Mouse (Mus musculus) liver, embryonic 14.5 days (tissue): Measurements from ENCODE around the gene Furin. TPM values are rescaled to one million over a fixed set of nuclear protein-coding genes. Genes with fewer than 3 reads are reported as not detected.

ENCODE experiments used
- ATAC-seq: fragments of 200-750 bp; cut with Nextera tagmentation; 2 replicates; pipeline ENCODE4 v1.8.0; 2017; ENCODE audit warnings: moderate number of reproducible peaks, mild to moderate bottlenecking, moderate library complexity; ENCODE audit not compliant: insufficient read depth
- DNase-seq, 3 experiments: peaks; one replicate each; pipeline ENCODE4 v3.0.0-alpha.2; 2012 to 2013; ENCODE audit warnings: low read depth in 3 of 3, low spot score in 3 of 3
- H3K27ac ChIP-seq: fragments of 300-500 bp; sonication (generic); 2 replicates; pipeline ENCODE4 v1.5.1; 2014; ENCODE audit warnings: moderate library complexity, mild to moderate bottlenecking, control low read depth, inconsistent platforms
- H3K27me3 ChIP-seq: fragments of 300-500 bp; sonication (generic); 2 replicates; pipeline ENCODE4 v1.6.1; 2014; ENCODE audit warnings: mild to moderate bottlenecking, low read length, moderate library complexity; ENCODE audit not compliant: control insufficient read depth, insufficient read depth
- H3K36me3 ChIP-seq: fragments of 300-500 bp; sonication (generic); replicated peaks from 2 replicates; pipeline ENCODE4 v1.6.1; 2014; ENCODE audit warnings: low read depth; ENCODE audit not compliant: control insufficient read depth, insufficient read depth
- H3K4me1 ChIP-seq, 2 experiments: fragments of 200-500 bp in 1 of 2; fragments of 300-500 bp in 1 of 2; sonication (generic) in 1 of 2; replicated peaks; 2 replicates each; pipeline ENCODE4 v1.6.1; 2012 to 2014; ENCODE audit warnings: antibody characterized with exemption in 1 of 2, inconsistent platforms in 1 of 2, low read length in 1 of 2; ENCODE audit not compliant: control insufficient read depth in 2 of 2, insufficient read depth in 2 of 2
- H3K4me2 ChIP-seq: fragments of 300-500 bp; sonication (generic); 2 replicates; pipeline ENCODE4 v1.6.1; 2014; ENCODE audit warnings: low read depth, mild to moderate bottlenecking, control low read depth, moderate library complexity
- H3K4me3 ChIP-seq, 2 experiments: fragments of 200-500 bp in 1 of 2; fragments of 300-500 bp in 1 of 2; sonication (generic) in 1 of 2; 2 replicates each; pipeline ENCODE4 v1.5.1; 2012 to 2014; ENCODE audit warnings: low read depth in 2 of 2, low read length in 2 of 2, mild to moderate bottlenecking in 2 of 2, control low read depth in 1 of 2, inconsistent platforms in 1 of 2, moderate library complexity in 1 of 2; ENCODE audit not compliant: insufficient read depth in 1 of 2
- H3K9ac ChIP-seq: fragments of 300-500 bp; sonication (generic); replicated peaks from 2 replicates; pipeline ENCODE4 v1.6.1; 2014; ENCODE audit warnings: mild to moderate bottlenecking, control low read depth, moderate library complexity
- H3K9me3 ChIP-seq: fragments of 300-500 bp; sonication (generic); 2 replicates; pipeline ENCODE4 v1.6.1; 2016; ENCODE audit warnings: low read length, mixed read lengths; ENCODE audit not compliant: control insufficient read depth
- CTCF ChIP-seq: IDR thresholded peaks from 2 replicates; pipeline ENCODE4 v1.5.1; 2016; ENCODE audit warnings: antibody characterized with exemption, low read depth, control low read depth
- EP300 ChIP-seq: IDR thresholded peaks from 2 replicates; pipeline ENCODE4 v1.6.1; 2016; ENCODE audit warnings: antibody characterized with exemption, low read depth
- WGBS: fragments of 180-500 bp; shearing (Covaris S2); extraction: QIAGEN DNeasy Blood & Tissue Kit; methylation state at CpG from one replicate; pipeline ENCODE4 v1.1.7; 2014; ENCODE audit not compliant: insufficient replicate concordance; 5-methylcytosine and 5-hydroxymethylcytosine counted together
- polyA plus RNA-seq, 2 experiments: library from polyadenylated mRNA; depleted of rRNA in 1 of 2; stranded (reverse) in 1 of 2; unstranded in 1 of 2; fragments of >200 nt; fragmentation: Nextera tagmentation in 1 of 2; extraction: Ambion mirVana in 1 of 2; gene quantifications; 2 replicates each; pipeline versions ENCODE4 v1.2.1 to v1.2.3; 2012 to 2014

Gene Furin
- polyA plus RNA-seq, 2 experiments: 3.8 to 6.0 TPM

DNA sequence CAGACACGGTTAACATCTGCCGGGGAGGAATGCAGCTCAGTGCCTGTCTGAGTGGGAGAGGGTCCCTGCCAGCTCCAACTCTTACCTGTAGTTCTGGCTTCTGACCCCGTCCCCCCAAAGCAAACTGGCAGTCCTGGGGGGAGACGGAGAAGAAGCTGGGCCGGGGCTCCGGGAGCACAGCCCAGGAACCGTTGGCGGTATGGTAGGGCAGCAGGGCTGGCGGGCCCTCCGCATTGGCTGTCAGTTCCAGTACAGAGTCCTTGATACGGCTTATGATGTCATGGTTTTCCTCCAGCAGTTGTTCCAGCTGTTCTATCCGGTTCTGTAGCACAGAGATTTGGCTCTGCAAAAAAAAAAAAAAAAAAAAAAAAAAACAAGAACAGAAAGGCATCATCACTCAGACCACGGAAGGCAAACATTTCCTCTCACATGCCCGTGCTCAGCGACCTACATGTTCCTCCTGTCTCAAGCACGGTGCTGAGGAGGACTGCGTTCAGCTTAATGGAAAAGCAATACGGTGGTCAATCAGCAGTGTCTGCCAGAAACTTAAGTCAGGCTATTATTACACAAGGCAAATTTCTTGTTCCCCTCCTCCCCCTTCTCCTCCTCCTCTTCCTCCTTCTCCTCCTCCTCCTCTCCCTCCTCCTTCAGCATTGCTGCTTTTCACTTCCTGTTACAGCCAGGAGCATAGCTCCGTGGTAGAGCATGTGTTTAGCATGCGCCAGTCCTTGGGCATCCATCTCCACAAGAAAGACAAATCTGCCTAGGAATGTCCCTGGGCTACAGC, 36.4 kb downstream of the Furin start:
- H3K4me3 ChIP-seq: no peak overlapping the region
- no peak for TF ChIP-seq CTCF
- no peak for TF ChIP-seq EP300
- H3K9me3 ChIP-seq: no peaks in the 10 kb centered on the region
- peaks cover 0 to 7% of the 10 kb centered on the region in 2 experiments; a peak in 1 of 4 replicates for H3K4me1 ChIP-seq
- no peaks in the 10 kb centered on the region for H3K36me3 ChIP-seq
- peaks cover 23% of the 10 kb centered on the region for H3K27me3 ChIP-seq
- H3K27ac ChIP-seq: no peak overlapping the region
- DNase-seq (no peak), ATAC-seq (no peak)
- H3K9ac ChIP-seq: no peak overlapping the region
- WGBS: 56% methylated on average over 20 of the region's 20 CpGs
- H3K4me2 ChIP-seq: no peak overlapping the region

DNA sequence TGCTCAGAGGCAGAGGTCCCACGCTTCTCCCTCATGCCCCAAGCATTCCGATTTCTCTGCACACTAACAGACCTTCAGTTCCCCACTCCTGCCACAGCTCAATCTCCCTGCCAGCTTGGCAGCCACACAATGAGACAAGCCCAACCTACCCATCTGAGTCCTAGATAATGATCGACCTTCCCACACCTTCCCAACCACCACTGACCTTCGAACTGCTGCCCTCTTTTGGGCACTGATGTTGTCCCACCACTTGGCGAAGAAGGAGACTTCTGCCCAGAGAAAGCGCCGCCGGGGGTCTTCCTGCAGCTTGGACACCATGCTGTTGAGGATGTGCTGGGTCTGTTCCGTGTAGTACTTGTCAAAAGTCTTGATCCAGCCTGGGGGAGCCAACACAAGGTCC, 37.2 kb downstream of the Furin start:
- DNase-seq: no peak
- Histone ChIP-seq H3K36me3 (no peaks in the 10 kb centered on the region), H3K27ac (no peak overlapping the region), H3K9me3 (no peaks in the 10 kb centered on the region), H3K4me1 (peaks cover 0 to 7% of the 10 kb centered on the region in 2 experiments; a peak in 1 of 4 replicates), H3K4me3 (no peak overlapping the region), H3K9ac (no peak overlapping the region), H3K4me2 (no peak overlapping the region), H3K27me3 (peaks cover 23% of the 10 kb centered on the region)
- no peak for ATAC-seq
- TF ChIP-seq CTCF: no peak
- TF ChIP-seq EP300: no peak
- 74% methylated on average over 9 of the region's 9 CpGs for WGBS

DNA sequence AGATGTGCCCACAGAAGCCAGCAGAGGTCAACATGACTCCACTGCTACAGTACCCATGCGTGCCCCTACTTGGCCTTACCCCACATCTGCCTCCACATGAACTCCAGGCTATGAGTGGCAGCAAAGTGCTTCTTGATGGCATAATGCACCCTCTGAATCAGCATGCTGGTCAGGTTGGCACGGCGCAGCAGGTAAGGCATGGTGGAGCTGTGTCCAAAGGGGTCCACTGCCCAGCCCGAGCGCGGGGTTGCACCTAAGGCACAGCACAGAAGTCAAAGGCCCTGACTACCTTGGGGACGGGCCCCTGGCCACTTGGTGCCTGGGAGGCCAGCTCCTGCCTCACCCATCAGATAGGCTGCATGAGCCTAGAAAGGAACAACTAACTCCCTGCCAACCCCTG, 38.0 kb downstream of the Furin start:
- no peak overlapping the region for H3K27ac ChIP-seq
- no peak overlapping the region for H3K9ac ChIP-seq
- no peak for DNase-seq
- no peak for ATAC-seq
- 82% methylated on average over 7 of the region's 7 CpGs for WGBS
- no peaks in the 10 kb centered on the region for H3K9me3 ChIP-seq
- H3K36me3 ChIP-seq: no peaks in the 10 kb centered on the region
- H3K4me1 ChIP-seq: peaks cover 0 to 7% of the 10 kb centered on the region in 2 experiments; a peak in 1 of 4 replicates
- TF ChIP-seq CTCF (no peak), EP300 (no peak)
- no peak overlapping the region for H3K4me3 ChIP-seq
- H3K4me2 ChIP-seq: no peak overlapping the region
- peaks cover 21% of the 10 kb centered on the region for H3K27me3 ChIP-seq

DNA sequence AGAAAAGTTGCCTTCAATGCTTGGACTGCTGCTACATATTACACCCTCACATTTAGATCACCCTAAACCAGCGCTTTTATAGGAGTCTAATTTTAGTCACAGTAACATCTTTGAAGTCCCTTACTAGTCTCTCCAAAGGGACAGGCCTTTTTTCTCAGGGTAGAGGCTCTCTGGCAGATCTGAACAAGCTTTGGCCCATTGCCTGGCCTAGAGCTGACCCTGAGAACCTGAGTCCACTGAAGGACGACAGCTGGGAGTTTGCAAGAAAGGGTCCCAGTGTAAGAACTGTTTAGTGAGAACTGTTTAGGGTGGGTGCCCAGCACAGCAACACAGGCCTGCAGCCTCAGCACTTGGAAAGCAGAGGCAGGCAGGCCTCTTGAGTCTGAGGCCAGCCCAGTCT, 39.5 kb downstream of the Furin start:
- no peak overlapping the region for H3K4me3 ChIP-seq
- H3K9me3 ChIP-seq: no peaks in the 10 kb centered on the region
- H3K4me2 ChIP-seq: no peak overlapping the region
- H3K36me3 ChIP-seq: no peaks in the 10 kb centered on the region
- DNase-seq (no peak), ATAC-seq (no peak)
- H3K27me3 ChIP-seq: peaks cover 8% of the 10 kb centered on the region
- peaks cover 0 to 7% of the 10 kb centered on the region in 2 experiments; a peak in 1 of 4 replicates for H3K4me1 ChIP-seq
- no peak overlapping the region for H3K9ac ChIP-seq
- no peak for TF ChIP-seq CTCF
- no peak for TF ChIP-seq EP300
- WGBS: 67% methylated on average over 2 of the region's 2 CpGs
- H3K27ac ChIP-seq: no peak overlapping the region

DNA sequence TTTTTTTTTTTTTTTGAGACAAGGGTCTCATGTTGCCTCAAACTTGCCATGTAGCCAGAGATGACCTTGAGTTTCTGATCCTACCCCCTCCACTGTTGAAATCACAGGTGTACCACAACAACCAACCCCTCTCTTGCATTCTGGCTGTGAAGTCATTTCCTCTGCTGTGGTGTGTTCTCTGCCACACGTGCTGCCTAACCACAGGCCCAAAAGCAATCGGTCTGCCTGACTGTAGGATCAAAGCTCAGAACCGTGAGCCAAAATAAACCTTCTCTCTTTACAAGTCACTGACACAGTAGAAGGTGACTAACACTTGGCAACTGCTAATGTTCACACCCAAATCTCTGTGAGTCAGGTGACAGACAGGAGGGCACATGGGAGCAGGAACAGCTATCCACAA, 44.8 kb downstream of the Furin start:
- Histone ChIP-seq H3K4me1 (no peaks in the 10 kb centered on the region), H3K27ac (no peak overlapping the region), H3K4me2 (no peak overlapping the region), H3K4me3 (no peak overlapping the region), H3K9me3 (no peaks in the 10 kb centered on the region), H3K9ac (no peak overlapping the region), H3K36me3 (no peaks in the 10 kb centered on the region), H3K27me3 (no peaks in the 10 kb centered on the region)
- WGBS: 40% methylated on average over 3 of the region's 3 CpGs
- DNase-seq (no peak), ATAC-seq (no peak)
- TF ChIP-seq EP300 (no peak), CTCF (no peak)
